Mouse (Mus musculus) hindbrain, embryonic 16.5 days (tissue): ENCODE results near the gene Pigq. TPM values are rescaled to one million over a fixed set of nuclear protein-coding genes. Genes with fewer than 3 reads are reported as not detected.

Experiments used
- ATAC-seq: fragments of 200-750 bp; cut with Nextera tagmentation; 2 replicates; pipeline ENCODE4 v1.8.0; 2017; ENCODE audit warnings: moderate TSS enrichment, moderate library complexity
- H3K27ac ChIP-seq: fragments of 300-500 bp; sonication (generic); 2 replicates; pipeline ENCODE4 v1.5.1; 2014; ENCODE audit warnings: low read depth, mild to moderate bottlenecking, control low read depth, low read length, moderate library complexity
- H3K27me3 ChIP-seq: fragments of 300-500 bp; sonication (generic); replicated peaks from 2 replicates; pipeline ENCODE4 v1.6.1; 2014; ENCODE audit warnings: low read length; ENCODE audit not compliant: control insufficient read depth, insufficient read depth
- H3K36me3 ChIP-seq: fragments of 300-500 bp; sonication (generic); 2 replicates; pipeline ENCODE4 v1.6.1; 2014; ENCODE audit warnings: mild to moderate bottlenecking, low read length, moderate library complexity, mixed read lengths; ENCODE audit not compliant: control insufficient read depth, insufficient read depth
- H3K4me1 ChIP-seq: fragments of 300-500 bp; sonication (generic); 2 replicates; pipeline ENCODE4 v1.6.1; 2014; ENCODE audit warnings: low read depth, low read length; ENCODE audit not compliant: control insufficient read depth, insufficient read depth
- H3K4me2 ChIP-seq: fragments of 300-500 bp; sonication (generic); 2 replicates; pipeline ENCODE4 v1.6.1; 2014; ENCODE audit warnings: mild to moderate bottlenecking, low read length, control low read depth, moderate library complexity
- H3K4me3 ChIP-seq: fragments of 300-500 bp; sonication (generic); 2 replicates; pipeline ENCODE4 v1.5.1; 2014; ENCODE audit warnings: mild to moderate bottlenecking, low read length, control low read depth, moderate library complexity
- H3K9ac ChIP-seq: fragments of 300-500 bp; sonication (generic); 2 replicates; pipeline ENCODE4 v1.6.1; 2014; ENCODE audit warnings: low read depth, mild to moderate bottlenecking, control low read depth, low read length, moderate library complexity
- H3K9me3 ChIP-seq: fragments of 300-500 bp; sonication (generic); 2 replicates; pipeline ENCODE4 v1.6.1; 2014; ENCODE audit warnings: mild to moderate bottlenecking, low read length, moderate library complexity; ENCODE audit not compliant: control insufficient read depth
- WGBS: fragments of 180-500 bp; shearing (Covaris S2); extraction: QIAGEN DNeasy Blood & Tissue Kit; methylation state at CpG from one replicate; pipeline ENCODE4 v1.1.7; 2014; 5-methylcytosine and 5-hydroxymethylcytosine counted together
- polyA plus RNA-seq: library from polyadenylated mRNA; unstranded; fragments of >200 nt; fragmentation: Nextera tagmentation; extraction: Ambion mirVana; gene quantifications from 2 replicates; pipeline ENCODE4 v1.2.1, GENCODE M21; 2015

Pigq gene
- polyA plus RNA-seq, 1 experiment from 2014 or later, result 83.1 TPM

DNA sequence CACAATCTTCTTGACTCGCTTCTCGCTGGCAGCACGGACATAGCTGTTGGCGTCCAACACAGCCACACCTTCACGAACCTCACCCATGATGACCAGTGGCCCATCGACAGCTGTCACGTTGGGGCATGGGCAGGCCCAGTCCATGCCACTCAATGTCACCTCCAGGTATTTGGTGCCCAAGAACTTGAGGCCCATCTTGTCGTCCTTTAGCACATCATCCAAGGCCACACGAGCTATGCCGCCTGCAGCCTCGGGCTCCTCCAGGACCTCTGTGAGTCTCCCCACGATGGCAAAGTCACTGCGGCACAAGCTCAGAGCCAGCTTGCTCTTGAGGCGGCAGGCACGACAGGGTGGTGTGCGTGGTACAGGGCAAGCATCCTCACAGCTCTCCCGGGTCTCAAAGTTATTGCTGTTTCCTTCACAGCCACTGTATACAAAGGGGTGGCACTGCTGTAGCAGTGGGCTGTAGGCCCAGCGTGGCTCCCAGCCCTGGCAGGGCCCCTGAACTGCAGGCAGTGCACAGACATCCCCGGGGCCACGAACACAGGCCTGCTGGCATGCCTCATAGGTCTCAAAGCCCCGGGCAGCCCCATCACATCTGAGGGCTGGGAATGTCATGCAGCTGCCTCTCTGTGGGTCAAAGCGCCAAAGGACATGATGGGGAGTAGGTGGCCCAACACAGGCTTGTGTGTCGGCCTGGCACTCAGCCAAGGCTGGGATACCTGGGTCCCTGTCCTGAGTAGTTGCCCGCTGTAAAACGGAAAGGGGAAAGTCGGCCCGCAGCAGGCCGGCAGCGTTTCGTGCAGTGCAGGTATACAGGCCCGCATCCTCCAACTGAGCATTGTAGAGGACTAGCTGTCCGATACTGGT lies 66.8 kb downstream of the Pigq start:
- Histone ChIP-seq H3K36me3 (peaks cover 15% of the 10 kb centered on the region), H3K27me3 (no peaks in the 10 kb centered on the region), H3K4me3 (no peak overlapping the region), H3K27ac (no peak overlapping the region), H3K4me2 (no peak overlapping the region), H3K9ac (no peak overlapping the region), H3K4me1 (peaks cover 26% of the 10 kb centered on the region), H3K9me3 (no peaks in the 10 kb centered on the region)
- WGBS, result 92% methylated on average over 32 of the region's 32 CpGs
- no peak for ATAC-seq

DNA sequence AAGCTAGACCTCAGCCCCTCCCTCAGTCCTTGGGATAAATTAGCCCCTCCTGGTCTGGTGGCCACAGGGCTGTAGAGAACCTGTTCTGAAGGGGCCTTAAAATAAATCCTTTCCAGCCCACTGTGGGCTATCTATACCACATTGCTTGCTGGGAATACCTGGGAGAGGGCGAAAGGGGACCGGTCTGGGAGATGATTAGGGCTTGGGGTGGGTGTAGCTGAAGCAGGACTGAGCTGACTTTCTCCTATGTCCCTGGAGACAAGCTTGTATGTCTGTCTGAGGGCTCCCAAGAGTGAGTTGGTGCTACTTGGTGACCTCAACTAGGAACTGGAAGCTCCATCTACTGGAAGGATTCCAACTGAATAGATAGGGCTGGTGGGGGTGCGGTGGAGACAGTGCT lies 67.7 kb downstream of the Pigq start:
- H3K9ac ChIP-seq, result no peak overlapping the region
- H3K9me3 ChIP-seq, result no peaks in the 10 kb centered on the region
- ATAC-seq, result no peak
- no peaks in the 10 kb centered on the region for H3K27me3 ChIP-seq
- no peak overlapping the region for H3K4me3 ChIP-seq
- no peak overlapping the region for H3K4me2 ChIP-seq
- H3K27ac ChIP-seq, result no peak overlapping the region
- WGBS, result 92% methylated on average over 3 of the region's 3 CpGs
- peaks cover 15% of the 10 kb centered on the region for H3K36me3 ChIP-seq
- peaks cover 26% of the 10 kb centered on the region for H3K4me1 ChIP-seq

Other genes with a start within 250 kb of the Pigq start
- gene Gng13, start 227.8 kb downstream of the Pigq start, polyA plus RNA-seq, result 5.5 and 11.3 TPM in 2 replicates
- 6.4 and 7.4 TPM in 2 replicates for gene Chtf18, start 217.5 kb downstream of the Pigq start, polyA plus RNA-seq
- 32.9 and 33.0 TPM in 2 replicates for gene Rpusd1, start 217.3 kb downstream of the Pigq start, polyA plus RNA-seq
- gene Mslnl, start 208.9 kb downstream of the Pigq start, polyA plus RNA-seq, result not detected in 2 replicates
- gene Msln, start 190.6 kb downstream of the Pigq start, polyA plus RNA-seq, result 0.52 and 0.76 TPM in 2 replicates
- gene Narfl, start 171.2 kb downstream of the Pigq start, polyA plus RNA-seq, result 29.9 and 30.4 TPM in 2 replicates
- gene Haghl, start 159.3 kb downstream of the Pigq start, polyA plus RNA-seq, result 149 and 169 TPM in 2 replicates
- 0.21 and 0.28 TPM in 2 replicates for gene Ccdc78, start 158.4 kb downstream of the Pigq start, polyA plus RNA-seq
- 99.9 and 103 TPM in 2 replicates for gene Fam173a, start 152.0 kb downstream of the Pigq start, polyA plus RNA-seq
- 1.6 and 2.2 TPM in 2 replicates for gene AC134908.4, start 149.3 kb downstream of the Pigq start, polyA plus RNA-seq
- gene Metrn, start 147.8 kb downstream of the Pigq start, polyA plus RNA-seq, result 79.4 and 88.8 TPM in 2 replicates
- 38.1 and 43.0 TPM in 2 replicates for gene Fbxl16, start 135.9 kb downstream of the Pigq start, polyA plus RNA-seq
- gene Wdr24, start 121.3 kb downstream of the Pigq start, polyA plus RNA-seq, result 29.7 and 32.7 TPM in 2 replicates
- 51.0 and 55.4 TPM in 2 replicates for gene Jmjd8, start 116.1 kb downstream of the Pigq start, polyA plus RNA-seq
- 397 and 428 TPM in 2 replicates for gene Stub1, start 111.5 kb downstream of the Pigq start, polyA plus RNA-seq
- gene Rhbdl1, start 107.6 kb downstream of the Pigq start, polyA plus RNA-seq, result 61.6 and 73.4 TPM in 2 replicates
- 14.8 and 15.4 TPM in 2 replicates for gene Gm20683, start 103.2 kb downstream of the Pigq start, polyA plus RNA-seq
- gene Rhot2, start 100.1 kb downstream of the Pigq start, polyA plus RNA-seq, result 16.9 and 20.3 TPM in 2 replicates
- gene Wdr90, start 83.4 kb downstream of the Pigq start, polyA plus RNA-seq, result 13.1 and 16.2 TPM in 2 replicates
- 34.1 and 38.9 TPM in 2 replicates for gene Mcrip2, start 76.2 kb downstream of the Pigq start, polyA plus RNA-seq
- gene Mettl26, start 69.9 kb downstream of the Pigq start, polyA plus RNA-seq, result 63.4 and 67.5 TPM in 2 replicates
- 0.34 and 0.51 TPM in 2 replicates for gene Wfikkn1, start 64.1 kb downstream of the Pigq start, polyA plus RNA-seq
- 49.5 and 50.8 TPM in 2 replicates for gene Rab40c, start 25.2 kb downstream of the Pigq start, polyA plus RNA-seq
- gene Nhlrc4, start within 50 bp of the Pigq start, polyA plus RNA-seq, result 0.19 and 0.52 TPM in 2 replicates
- gene A930017K11Rik, start 7.6 kb upstream of the Pigq start, polyA plus RNA-seq, result 3.9 and 4.7 TPM in 2 replicates
- gene Capn15, start 40.9 kb upstream of the Pigq start, polyA plus RNA-seq, result 20.6 and 25.5 TPM in 2 replicates
- gene Rab11fip3, start 124.6 kb upstream of the Pigq start, polyA plus RNA-seq, result 12.8 and 23.0 TPM in 2 replicates
- 45.6 and 45.7 TPM in 2 replicates for gene Decr2, start 145.4 kb upstream of the Pigq start, polyA plus RNA-seq
- 22.9 and 23.2 TPM in 2 replicates for gene Nme4, start 150.7 kb upstream of the Pigq start, polyA plus RNA-seq
- 4.0 and 4.2 TPM in 2 replicates for gene Tmem8, start 168.4 kb upstream of the Pigq start, polyA plus RNA-seq
- gene Mrpl28, start 178.6 kb upstream of the Pigq start, polyA plus RNA-seq, result 188 and 195 TPM in 2 replicates
- 6.2 and 7.1 TPM in 2 replicates for gene Axin1, start 193.8 kb upstream of the Pigq start, polyA plus RNA-seq